Mouse (Mus musculus): ENCODE data around the gene BC025446. TPM values are rescaled to one million over a fixed set of nuclear protein-coding genes. Genes with fewer than 3 reads are reported as not detected.

Gene BC025446
- not detected in 2 replicates for polyA plus RNA-seq (2012; ENCODE audit: low replicate concordance)

GRCm38 (mm10) chr15:75215778-75216691 lies at the start of gene BC025446:
BC025446 (plus strand) TSS chr15:75216376.

GRCm38 (mm10) chr15:75268121-75268520 lies 51.9 kb downstream of the BC025446 start, which contains the start of gene Ly6f:
Ly6f (plus strand) TSS chr15:75268421.

Other genes starting within 250 kb of the BC025446 start
- not detected in 2 replicates for gene Ly6i, start 232.9 kb upstream of the BC025446 start, polyA plus RNA-seq (2012; ENCODE audit: low replicate concordance)
- gene Ly6a, start 218.3 kb upstream of the BC025446 start, polyA plus RNA-seq (2012; ENCODE audit: low replicate concordance): 2.6 and 2.9 TPM in 2 replicates
- 14.1 and 21.2 TPM in 2 replicates for gene Ly6c1, start 167.5 kb upstream of the BC025446 start, polyA plus RNA-seq (2012; ENCODE audit: low replicate concordance)
- 49.6 and 50.3 TPM in 2 replicates for gene Ly6c2, start 104.4 kb upstream of the BC025446 start, polyA plus RNA-seq (2012; ENCODE audit: low replicate concordance)
- 0.45 and 1.4 TPM in 2 replicates for gene Ly6g, start 61.1 kb upstream of the BC025446 start, polyA plus RNA-seq (2012; ENCODE audit: low replicate concordance)
- gene Ly6f, start 52.0 kb downstream of the BC025446 start, polyA plus RNA-seq (2012; ENCODE audit: low replicate concordance): not detected in 2 replicates

All from hematopoietic multipotent progenitor cell, adult 10-12 weeks (in vitro differentiated cells).